11 mouse cellular contexts compared by ENCODE assay signal in the genomic region with DNA sequence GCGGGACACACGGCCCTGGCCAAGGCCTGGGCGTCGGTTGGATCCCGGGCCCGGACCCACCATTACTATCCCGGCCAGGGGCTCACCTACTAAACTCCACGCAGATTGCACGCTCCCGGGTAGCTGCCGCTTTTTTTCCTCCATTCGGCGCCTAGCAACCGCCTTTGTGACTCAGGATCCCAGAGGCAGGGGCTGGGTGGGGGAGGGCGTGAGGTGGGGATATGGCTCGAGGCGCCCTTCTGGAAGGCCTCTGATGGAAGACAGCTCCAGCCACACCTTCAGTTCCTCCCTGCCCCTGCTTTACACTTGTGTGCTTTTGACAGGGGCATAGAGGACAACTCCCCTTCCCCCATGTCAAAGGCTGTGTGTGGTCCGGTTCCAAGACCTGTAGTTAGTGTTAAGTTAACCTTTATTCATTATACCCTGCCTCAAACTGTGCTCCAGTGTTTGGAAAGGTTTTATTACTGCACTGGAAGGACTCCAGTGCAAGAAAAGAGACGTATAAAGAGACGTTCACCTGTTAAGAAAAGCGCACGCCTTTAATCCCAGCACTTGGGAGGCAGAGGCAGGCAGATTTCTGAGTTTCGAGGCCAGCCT. TPM values are rescaled to one million over a fixed set of nuclear protein-coding genes. Genes with fewer than 3 reads are reported as not detected.
A peak's percentile ranks its signal among the peaks of the same experiment; 100 is the strongest.
DNase-seq lines count a peak whose midpoint lies in the region; ATAC-seq lines count a peak whose summit lies in the region.
"Had no signal": no experiment of that assay in that cellular context is flagged by ENCODE, and none has a peak within 500 bp of the region (broad histone marks: within the 10 kb centered on the region; RNA-seq: fewer than 3 reads in every experiment).

Gene Fancd2os (minus strand): TSS at position 173 of the 597 bp plus-strand sequence.

- H3K4me3 ChIP-seq in forebrain, embryonic 12.5 days (replicated peaks), result no peak within 1 kb of the TSS
- no peak within 1 kb of the TSS for H3K4me3 ChIP-seq in forebrain, embryonic 15.5 days
- H3K4me3 ChIP-seq in neural tube, embryonic 15.5 days (replicated peaks), result no peak within 1 kb of the TSS
- no peak within 1 kb of the TSS for H3K4me3 ChIP-seq in intestine, embryonic 15.5 days (replicated peaks)
- H3K4me3 ChIP-seq in stomach, embryonic 16.5 days (replicated peaks; ENCODE audit: low read length), result no peak within 1 kb of the TSS
- H3K4me3 ChIP-seq: heart, embryonic 15.5 days had no signal

- H3K4me1 ChIP-seq in forebrain, embryonic 12.5 days, result peaks cover 13% of the 10 kb centered on the region
- H3K4me1 ChIP-seq in forebrain, embryonic 15.5 days, result peaks cover 6% of the 10 kb centered on the region
- peaks cover 10% of the 10 kb centered on the region for H3K4me1 ChIP-seq in neural tube, embryonic 15.5 days
- H3K4me1 ChIP-seq in intestine, embryonic 15.5 days (replicated peaks), result 0 out of 2 replicates have a peak, but pooled peaks cover 4% of the 10 kb centered on the region
- peaks cover 4% of the 10 kb centered on the region for H3K4me1 ChIP-seq in stomach, embryonic 16.5 days (ENCODE audit: control insufficient read depth, insufficient read depth, low read length)

- ATAC-seq in forebrain, embryonic 12.5 days (ENCODE audit: low FRiP score), result no peak
- no peak for ATAC-seq in forebrain, embryonic 15.5 days (replicated peaks)
- no peak for ATAC-seq in neural tube, embryonic 15.5 days (ENCODE audit: low FRiP score)
- ATAC-seq in intestine, embryonic 15.5 days, result no peak
- ATAC-seq in stomach, embryonic 16.5 days (ENCODE audit: insufficient read depth, low FRiP score), result no peak

- no peaks in the 10 kb centered on the region for H3K27me3 ChIP-seq in forebrain, embryonic 12.5 days
- no peaks in the 10 kb centered on the region for H3K27me3 ChIP-seq in forebrain, embryonic 15.5 days
- no peaks in the 10 kb centered on the region for H3K27me3 ChIP-seq in neural tube, embryonic 15.5 days (replicated peaks)
- H3K27me3 ChIP-seq in intestine, embryonic 15.5 days (replicated peaks), result no peaks in the 10 kb centered on the region
- H3K27me3 ChIP-seq in stomach, embryonic 16.5 days (ENCODE audit: control insufficient read depth, insufficient read depth, low read length), result no peaks in the 10 kb centered on the region
- H3K27me3 ChIP-seq: heart, embryonic 15.5 days had no signal

- WGBS in forebrain, embryonic 12.5 days, result 38% methylated on average over 23 of the region's 23 CpGs
- WGBS in forebrain, embryonic 15.5 days, result 32% methylated on average over 23 of the region's 23 CpGs
- 32% methylated on average over 23 of the region's 23 CpGs for WGBS in neural tube, embryonic 15.5 days
- WGBS in intestine, embryonic 15.5 days, result 38% methylated on average over 23 of the region's 23 CpGs
- WGBS in stomach, embryonic 16.5 days, result 39% methylated on average over 23 of the region's 23 CpGs

- H3K4me2 ChIP-seq in forebrain, embryonic 12.5 days, result peak within 1 kb of the TSS; percentile 29
- no peak within 1 kb of the TSS for H3K4me2 ChIP-seq in forebrain, embryonic 15.5 days (replicated peaks)
- H3K4me2 ChIP-seq in neural tube, embryonic 15.5 days, result no peak within 1 kb of the TSS
- H3K4me2 ChIP-seq in intestine, embryonic 15.5 days (replicated peaks), result peak within 1 kb of the TSS; percentile 15
- no peak within 1 kb of the TSS for H3K4me2 ChIP-seq in stomach, embryonic 16.5 days (ENCODE audit: low read depth, low read length)
- H3K4me2 ChIP-seq: heart, embryonic 15.5 days; liver, embryonic 11.5 days had no signal

- H3K27ac ChIP-seq in forebrain, embryonic 12.5 days, result no peak within 1 kb of the TSS
- no peak within 1 kb of the TSS for H3K27ac ChIP-seq in forebrain, embryonic 15.5 days (replicated peaks)
- H3K27ac ChIP-seq in neural tube, embryonic 15.5 days (replicated peaks), result no peak within 1 kb of the TSS
- no peak within 1 kb of the TSS for H3K27ac ChIP-seq in intestine, embryonic 15.5 days
- H3K27ac ChIP-seq in stomach, embryonic 16.5 days (ENCODE audit: low read length), result no peak within 1 kb of the TSS
- H3K27ac ChIP-seq: heart, embryonic 15.5 days had no signal

- peak; percentile 21 for DNase-seq in neural tube, embryonic 10.5 days (ENCODE audit: extremely low spot score, low spot score)
- DNase-seq in adipocyte (ENCODE audit: low spot score), result no peak
- DNase-seq in spleen, adult 12 weeks (ENCODE audit: low spot score), result no peak
- DNase-seq: cerebellum, postnatal 14 days had no signal

- 0 out of 2 replicates have a peak, but pooled peaks cover 2% of the 10 kb centered on the region for H3K36me3 ChIP-seq in forebrain, embryonic 12.5 days (replicated peaks)
- no peaks in the 10 kb centered on the region for H3K36me3 ChIP-seq in forebrain, embryonic 15.5 days
- H3K36me3 ChIP-seq in neural tube, embryonic 15.5 days, result no peaks in the 10 kb centered on the region
- no peaks in the 10 kb centered on the region for H3K36me3 ChIP-seq in intestine, embryonic 15.5 days
- no peaks in the 10 kb centered on the region for H3K36me3 ChIP-seq in stomach, embryonic 16.5 days (ENCODE audit: control insufficient read depth, insufficient read depth, low read length)
- H3K36me3 ChIP-seq: heart, embryonic 15.5 days had no signal

- 0 out of 2 replicates have a peak within 1 kb of the TSS, but pooled peaks have one; percentile 33 for H3K9ac ChIP-seq in forebrain, embryonic 12.5 days
- no peak within 1 kb of the TSS for H3K9ac ChIP-seq in forebrain, embryonic 15.5 days (replicated peaks)
- H3K9ac ChIP-seq in neural tube, embryonic 15.5 days (replicated peaks), result no peak within 1 kb of the TSS
- H3K9ac ChIP-seq in intestine, embryonic 15.5 days, result 0 out of 2 replicates have a peak within 1 kb of the TSS, but pooled peaks have one; percentile 18
- peak within 1 kb of the TSS; percentile 52; the same call in 1 of the 2 replicates for H3K9ac ChIP-seq in stomach, embryonic 16.5 days (ENCODE audit: low read length)
- H3K9ac ChIP-seq: heart, embryonic 15.5 days had no signal

- no peaks in the 10 kb centered on the region for H3K9me3 ChIP-seq in forebrain, embryonic 12.5 days
- H3K9me3 ChIP-seq in forebrain, embryonic 15.5 days, result no peaks in the 10 kb centered on the region
- no peaks in the 10 kb centered on the region for H3K9me3 ChIP-seq in neural tube, embryonic 15.5 days (replicated peaks)
- no peaks in the 10 kb centered on the region for H3K9me3 ChIP-seq in intestine, embryonic 15.5 days
- no peaks in the 10 kb centered on the region for H3K9me3 ChIP-seq in stomach, embryonic 16.5 days (replicated peaks; ENCODE audit: control insufficient read depth, low read length)
- H3K9me3 ChIP-seq: heart, embryonic 15.5 days had no signal

RNA-seq across cellular contexts. Expression of gene Fancd2os, which starts in this region (rescaled TPM):
- 0.28 and 0.35 TPM in 2 replicates for polyA plus RNA-seq in forebrain, embryonic 12.5 days (2016; fragmentation: Nextera tagmentation; extraction: Ambion mirVana)
- polyA plus RNA-seq in forebrain, embryonic 15.5 days (2015; fragmentation: Nextera tagmentation; extraction: Ambion mirVana), result 0.22 TPM in 1 of 2 replicates, not detected in the other
- not detected in 2 replicates for polyA plus RNA-seq in neural tube, embryonic 15.5 days (2015; fragmentation: Nextera tagmentation; extraction: Ambion mirVana)
- polyA plus RNA-seq in intestine, embryonic 15.5 days (2015; fragmentation: Nextera tagmentation; extraction: Ambion mirVana), result 0.13 TPM in 1 of 2 replicates, not detected in the other
- polyA plus RNA-seq in stomach, embryonic 16.5 days (2015; fragmentation: Nextera tagmentation; extraction: Ambion mirVana), result 0.18 TPM in 1 of 2 replicates, not detected in the other

Comparison
In these comparisons a context has a peak if more than half of its experiments do, and no peak if none do; other contexts are left out.
1. H3K4me2 ChIP-seq: peak in forebrain, embryonic 12.5 days (single experiment) and intestine, embryonic 15.5 days (single experiment); none in forebrain, embryonic 15.5 days (single experiment), neural tube, embryonic 15.5 days (single experiment) and stomach, embryonic 16.5 days (single experiment).
2. H3K9ac ChIP-seq: peak in forebrain, embryonic 12.5 days (single experiment), intestine, embryonic 15.5 days (single experiment) and stomach, embryonic 16.5 days (single experiment); none in forebrain, embryonic 15.5 days (single experiment) and neural tube, embryonic 15.5 days (single experiment).